Mouse (Mus musculus): ENCODE measurements around the gene Cbx7. TPM values are rescaled to one million over a fixed set of nuclear protein-coding genes. Genes with fewer than 3 reads are reported as not detected.
"Not testable (repeated sequence)": the region's sequence is repeated elsewhere in the genome, so short reads cannot be mapped to it uniquely, and the experiment has no call there.

Cbx7 gene
- polyA plus RNA-seq, 1 experiment from 2014 or later: 0.63 TPM

- H3K4me3 ChIP-seq; H3K9ac ChIP-seq; H3K4me2 ChIP-seq; H3K27me3 ChIP-seq; H3K4me1 ChIP-seq (replicated peaks); ATAC-seq (replicated peaks; ENCODE audit: insufficient number of reproducible peaks, insufficient read depth, low FRiP score, low read depth); H3K9me3 ChIP-seq (replicated peaks); H3K36me3 ChIP-seq; H3K27ac ChIP-seq: not testable (repeated sequence)
- 91% methylated on average over 8 of the region's 8 CpGs for WGBS
These were observed 67.8 kb downstream of the Cbx7 start for GRCm38 (mm10) chr15:79903081-79903480.

DNA sequence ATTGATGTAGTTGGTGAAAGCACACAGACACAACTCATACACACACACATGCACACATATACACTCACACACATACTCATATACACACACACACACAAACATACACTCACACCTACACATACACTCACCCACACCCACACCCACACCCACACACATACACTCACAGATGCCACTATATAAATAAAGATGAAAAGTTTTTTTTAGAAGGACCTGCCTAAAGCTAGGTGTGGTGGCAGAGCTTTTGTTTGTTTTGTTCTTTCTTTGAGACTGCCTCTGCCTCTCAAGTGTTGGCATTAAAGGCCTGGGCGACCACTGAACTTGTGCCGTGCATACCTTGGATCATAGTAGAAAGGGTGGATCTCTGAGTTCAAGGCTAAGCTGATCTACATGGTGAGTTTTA is 69.5 kb downstream of the Cbx7 start:
- H3K27me3 ChIP-seq: no peaks in the 10 kb centered on the region; the same call in 1 of the 2 replicates
- no peaks in the 10 kb centered on the region for H3K4me1 ChIP-seq (replicated peaks)
- no peak overlapping the region for H3K9ac ChIP-seq
- no peak overlapping the region for H3K4me2 ChIP-seq
- no peaks in the 10 kb centered on the region for H3K9me3 ChIP-seq (replicated peaks)
- peaks cover 4% of the 10 kb centered on the region; the same call in 1 of the 2 replicates for H3K36me3 ChIP-seq
- no peak overlapping the region for H3K4me3 ChIP-seq
- 89% methylated on average over 2 of the region's 2 CpGs for WGBS
- H3K27ac ChIP-seq: no peak overlapping the region
- ATAC-seq (replicated peaks; ENCODE audit: insufficient number of reproducible peaks, insufficient read depth, low FRiP score, low read depth): no peak

DNA sequence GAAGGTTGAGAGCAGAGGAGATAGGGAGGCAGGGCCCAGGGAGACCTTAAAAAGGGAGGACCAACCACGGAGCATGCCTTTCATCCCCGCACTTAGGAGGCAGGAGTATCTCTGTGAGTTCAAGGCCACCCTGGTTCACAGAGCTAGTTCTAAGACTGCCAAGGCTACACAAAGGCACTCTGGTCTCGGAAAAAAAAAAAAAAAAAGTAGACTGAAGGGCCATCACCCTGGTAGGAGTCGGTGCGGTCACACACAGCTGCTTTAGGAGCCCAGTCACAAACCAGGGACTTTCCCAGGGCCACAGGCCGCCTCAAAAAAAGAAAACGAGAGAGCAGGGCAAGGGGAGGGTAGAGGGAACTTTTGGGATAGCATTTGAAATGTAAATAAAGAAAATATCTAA is 70.2 kb downstream of the Cbx7 start:
- WGBS: 65% methylated on average over 7 of the region's 7 CpGs
- Histone ChIP-seq H3K36me3 (peaks cover 4% of the 10 kb centered on the region; the same call in 1 of the 2 replicates), H3K27me3 (no peaks in the 10 kb centered on the region; the same call in 1 of the 2 replicates), H3K4me3 (no peak overlapping the region), H3K4me2 (no peak overlapping the region), H3K9ac (no peak overlapping the region), H3K9me3 (replicated peaks) (no peaks in the 10 kb centered on the region), H3K4me1 (replicated peaks) (no peaks in the 10 kb centered on the region), H3K27ac (no peak overlapping the region; the same call in 1 of the 2 replicates)
- no peak for ATAC-seq (replicated peaks; ENCODE audit: insufficient number of reproducible peaks, insufficient read depth, low FRiP score, low read depth)

DNA sequence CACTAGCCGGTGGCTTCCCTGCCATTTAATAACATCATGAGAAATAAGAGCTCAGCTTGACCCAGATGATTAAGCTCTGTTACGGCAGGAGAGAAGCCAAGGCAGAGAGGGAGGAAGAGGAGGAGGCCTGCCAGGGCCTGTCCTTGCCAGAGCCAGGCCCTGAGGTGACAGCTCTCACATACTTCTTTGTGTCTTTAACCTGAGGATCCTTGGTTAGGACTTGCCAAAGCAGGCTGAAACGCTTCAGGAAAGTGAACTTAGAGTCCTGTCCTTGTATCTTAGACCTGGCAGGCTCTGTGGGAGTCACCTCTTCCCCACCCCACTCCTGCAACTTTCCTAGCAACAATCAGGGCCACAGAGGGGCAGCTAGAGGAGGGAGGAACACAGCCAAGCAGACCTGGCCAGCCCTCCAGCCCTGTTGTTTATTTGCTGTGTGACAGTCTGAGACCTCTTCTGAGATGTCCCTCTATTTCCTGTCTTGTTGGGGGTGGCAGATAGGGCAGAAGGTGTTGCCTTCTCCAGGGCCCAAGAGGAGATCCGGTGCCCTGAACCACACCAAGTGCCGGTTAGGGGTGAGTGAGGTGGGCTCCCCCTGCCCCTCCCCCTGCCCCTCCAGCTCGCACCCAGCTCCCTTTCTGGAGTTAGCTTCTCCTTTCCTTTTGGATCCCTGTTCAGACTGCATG is 71.0 kb downstream of the Cbx7 start:
- Histone ChIP-seq H3K9ac (no peak overlapping the region), H3K36me3 (peaks cover 4% of the 10 kb centered on the region; the same call in 1 of the 2 replicates), H3K4me1 (replicated peaks) (no peaks in the 10 kb centered on the region; the same call in 1 of the 2 replicates), H3K9me3 (replicated peaks) (no peaks in the 10 kb centered on the region), H3K27me3 (no peaks in the 10 kb centered on the region), H3K4me2 (no peak overlapping the region), H3K4me3 (no peak overlapping the region), H3K27ac (no peak overlapping the region; the same call in 1 of the 2 replicates)
- no peak for ATAC-seq (replicated peaks; ENCODE audit: insufficient number of reproducible peaks, insufficient read depth, low FRiP score, low read depth)
- 76% methylated on average over 6 of the region's 6 CpGs for WGBS

- H3K27me3 ChIP-seq: no peaks in the 10 kb centered on the region
- H3K36me3 ChIP-seq: peaks cover 4% of the 10 kb centered on the region; the same call in 1 of the 2 replicates
- no peaks in the 10 kb centered on the region for H3K9me3 ChIP-seq (replicated peaks)
- H3K4me1 ChIP-seq (replicated peaks): no peaks in the 10 kb centered on the region; the same call in 1 of the 2 replicates
- no peak overlapping the region for H3K4me2 ChIP-seq
- 79% methylated on average over 5 of the region's 5 CpGs for WGBS
- no peak overlapping the region for H3K27ac ChIP-seq
- no peak for ATAC-seq (replicated peaks; ENCODE audit: insufficient number of reproducible peaks, insufficient read depth, low FRiP score, low read depth)
- no peak overlapping the region for H3K9ac ChIP-seq
- H3K4me3 ChIP-seq: no peak overlapping the region
These were observed 71.9 kb downstream of the Cbx7 start for GRCm38 (mm10) chr15:79898988-79899387.

DNA sequence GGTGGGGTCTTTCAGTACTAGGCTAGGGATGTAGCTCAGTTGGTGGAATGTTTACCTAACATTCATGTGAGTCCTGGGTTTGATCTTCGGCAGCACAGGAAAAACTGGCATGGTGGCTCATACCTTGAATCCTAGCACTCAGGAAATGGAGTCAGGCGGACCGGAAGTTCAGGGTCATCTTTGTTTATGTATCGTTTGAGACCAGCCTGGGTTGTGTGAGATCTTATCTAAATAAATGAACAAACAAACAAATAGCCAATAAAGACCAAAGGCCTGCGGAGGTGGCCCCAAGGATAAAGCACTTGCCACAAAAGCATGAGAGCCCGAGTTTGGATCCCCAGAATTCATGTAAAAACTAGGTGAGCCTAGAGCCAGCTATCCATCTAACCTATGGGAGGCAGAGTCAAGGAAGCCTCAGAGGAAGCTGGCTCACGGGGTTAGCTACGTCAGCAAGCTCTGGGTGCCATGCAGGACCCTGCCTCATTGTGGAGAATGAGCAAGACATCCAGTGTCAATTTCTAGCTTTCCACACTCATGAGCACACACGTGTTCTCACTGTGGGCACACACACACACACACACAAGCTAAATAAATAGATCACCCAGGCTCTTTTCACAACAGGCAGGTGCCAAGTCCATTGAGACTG is 74.7 kb downstream of the Cbx7 start:
- ATAC-seq (replicated peaks; ENCODE audit: insufficient number of reproducible peaks, insufficient read depth, low FRiP score, low read depth): no peak
- 69% methylated on average over 9 of the region's 9 CpGs for WGBS

DNA sequence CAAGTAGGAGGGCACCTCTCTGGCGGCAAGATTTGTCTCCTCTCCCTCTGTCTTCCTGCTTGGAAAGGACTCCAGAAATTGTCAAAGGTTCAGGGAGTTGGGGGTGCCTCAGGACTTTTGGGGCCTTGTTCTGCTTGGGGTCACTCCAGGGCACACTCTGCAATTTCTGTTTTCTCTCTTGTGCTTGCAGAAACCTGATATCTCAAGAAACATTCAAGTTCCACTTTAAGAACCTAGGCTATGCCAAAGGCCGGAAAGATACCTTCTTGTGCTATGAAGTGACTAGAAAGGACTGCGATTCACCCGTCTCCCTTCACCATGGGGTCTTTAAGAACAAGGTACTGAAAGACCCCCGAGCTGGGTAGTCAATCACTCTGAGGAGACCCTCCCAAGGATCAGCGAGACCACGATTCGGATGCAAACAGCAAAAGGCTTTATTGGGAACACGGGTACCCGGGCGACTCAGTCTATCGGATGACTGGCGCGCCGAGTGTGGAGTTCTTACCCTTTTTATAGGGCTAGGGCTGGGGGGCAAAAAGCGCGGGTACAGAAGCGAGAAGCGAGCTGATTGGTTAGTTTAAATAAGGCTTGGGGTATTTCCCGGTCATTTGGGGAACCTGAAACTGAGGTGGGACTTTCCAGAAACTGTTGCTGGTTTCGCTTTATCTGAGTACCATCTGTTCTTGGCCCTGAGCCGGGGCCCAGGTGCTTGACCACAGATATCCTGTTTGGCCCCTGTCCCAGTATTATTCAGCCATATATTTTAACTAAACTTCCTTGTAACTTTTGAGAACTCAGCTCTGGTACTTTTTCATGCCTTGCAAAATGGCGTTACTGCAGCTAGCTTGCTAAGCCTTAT is 75.5 kb downstream of the Cbx7 start:
- H3K27me3 ChIP-seq; ATAC-seq (replicated peaks; ENCODE audit: insufficient number of reproducible peaks, insufficient read depth, low FRiP score, low read depth); H3K36me3 ChIP-seq; H3K9me3 ChIP-seq (replicated peaks); H3K4me3 ChIP-seq; H3K9ac ChIP-seq: not testable (repeated sequence)
- Histone ChIP-seq H3K4me2 (peak overlapping the region; percentile 18; the same call in 1 of the 2 replicates), H3K27ac (peak overlapping the region; percentile 58; the same call in 1 of the 2 replicates), H3K4me1 (replicated peaks) (peaks cover 16% of the 10 kb centered on the region)
- 78% methylated on average over 11 of the region's 23 CpGs for WGBS

More for the DNA sequence above, 74.7 kb downstream of the Cbx7 start:
- no peak overlapping the region for H3K4me3 ChIP-seq
- H3K4me2 ChIP-seq: no peak overlapping the region
- H3K27me3 ChIP-seq: no peaks in the 10 kb centered on the region
- H3K9me3 ChIP-seq (replicated peaks): no peaks in the 10 kb centered on the region
- no peak overlapping the region for H3K9ac ChIP-seq
- H3K36me3 ChIP-seq: peaks cover 4% of the 10 kb centered on the region; the same call in 1 of the 2 replicates
- peaks cover 15% of the 10 kb centered on the region for H3K4me1 ChIP-seq (replicated peaks)
- H3K27ac ChIP-seq: 0 out of 2 replicates have a peak overlapping the region, but pooled peaks have one; percentile 40

DNA sequence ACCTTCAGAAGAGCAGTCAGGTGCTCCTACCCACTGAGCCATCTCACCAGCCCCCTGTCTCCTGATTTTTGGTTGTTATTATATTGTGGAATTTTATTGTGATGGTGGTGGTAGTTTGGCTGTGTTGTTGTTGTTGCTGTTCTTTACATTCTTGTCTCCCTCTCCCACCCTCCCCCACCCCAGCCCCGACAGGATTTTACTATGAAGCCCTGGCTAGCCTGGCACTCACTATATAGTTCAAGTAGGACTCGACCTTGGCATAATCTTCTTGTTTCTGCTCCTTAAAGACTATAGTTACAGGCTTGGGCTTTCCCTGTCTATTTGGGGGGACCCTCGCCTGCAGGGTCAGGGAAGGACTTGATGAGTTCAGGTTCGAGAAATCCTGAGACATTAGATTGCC is 76.6 kb downstream of the Cbx7 start:
- Histone ChIP-seq H3K4me2 (peak overlapping the region; percentile 3; the same call in 1 of the 2 replicates), H3K4me1 (replicated peaks) (peaks cover 16% of the 10 kb centered on the region), H3K27ac (peak overlapping the region; percentile 58; the same call in 1 of the 2 replicates), H3K36me3 (peaks cover 4% of the 10 kb centered on the region; the same call in 1 of the 2 replicates), H3K9ac (no peak overlapping the region), H3K4me3 (no peak overlapping the region), H3K27me3 (no peaks in the 10 kb centered on the region), H3K9me3 (replicated peaks) (no peaks in the 10 kb centered on the region)
- 73% methylated on average over 4 of the region's 4 CpGs for WGBS
- no peak for ATAC-seq (replicated peaks; ENCODE audit: insufficient number of reproducible peaks, insufficient read depth, low FRiP score, low read depth)

DNA sequence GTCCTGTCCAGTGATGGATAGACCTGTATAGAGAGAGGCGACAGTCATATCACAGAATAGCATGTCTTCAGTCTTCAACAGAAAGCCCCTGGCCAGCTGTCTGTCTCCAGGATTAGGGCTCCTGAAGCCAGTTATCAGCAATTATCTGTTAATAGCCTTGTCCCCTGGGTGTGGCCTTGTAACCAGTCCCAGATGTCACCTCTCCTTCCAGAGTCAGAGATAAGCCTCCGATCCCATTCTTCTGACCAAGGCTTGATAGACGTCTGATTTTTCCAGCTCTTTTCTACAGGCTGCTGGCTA is 77.1 kb downstream of the Cbx7 start:
- Histone ChIP-seq H3K9me3 (replicated peaks) (no peaks in the 10 kb centered on the region), H3K27ac (no peak overlapping the region), H3K9ac (no peak overlapping the region), H3K27me3 (no peaks in the 10 kb centered on the region), H3K4me1 (replicated peaks) (peaks cover 16% of the 10 kb centered on the region), H3K36me3 (peaks cover 4% of the 10 kb centered on the region; the same call in 1 of the 2 replicates), H3K4me3 (peak overlapping the region; percentile 63; the same call in 1 of the 2 replicates), H3K4me2 (peak overlapping the region; percentile 89)
- ATAC-seq (replicated peaks; ENCODE audit: insufficient number of reproducible peaks, insufficient read depth, low FRiP score, low read depth): no peak
- WGBS: 37% methylated on average over 3 of the region's 3 CpGs

DNA sequence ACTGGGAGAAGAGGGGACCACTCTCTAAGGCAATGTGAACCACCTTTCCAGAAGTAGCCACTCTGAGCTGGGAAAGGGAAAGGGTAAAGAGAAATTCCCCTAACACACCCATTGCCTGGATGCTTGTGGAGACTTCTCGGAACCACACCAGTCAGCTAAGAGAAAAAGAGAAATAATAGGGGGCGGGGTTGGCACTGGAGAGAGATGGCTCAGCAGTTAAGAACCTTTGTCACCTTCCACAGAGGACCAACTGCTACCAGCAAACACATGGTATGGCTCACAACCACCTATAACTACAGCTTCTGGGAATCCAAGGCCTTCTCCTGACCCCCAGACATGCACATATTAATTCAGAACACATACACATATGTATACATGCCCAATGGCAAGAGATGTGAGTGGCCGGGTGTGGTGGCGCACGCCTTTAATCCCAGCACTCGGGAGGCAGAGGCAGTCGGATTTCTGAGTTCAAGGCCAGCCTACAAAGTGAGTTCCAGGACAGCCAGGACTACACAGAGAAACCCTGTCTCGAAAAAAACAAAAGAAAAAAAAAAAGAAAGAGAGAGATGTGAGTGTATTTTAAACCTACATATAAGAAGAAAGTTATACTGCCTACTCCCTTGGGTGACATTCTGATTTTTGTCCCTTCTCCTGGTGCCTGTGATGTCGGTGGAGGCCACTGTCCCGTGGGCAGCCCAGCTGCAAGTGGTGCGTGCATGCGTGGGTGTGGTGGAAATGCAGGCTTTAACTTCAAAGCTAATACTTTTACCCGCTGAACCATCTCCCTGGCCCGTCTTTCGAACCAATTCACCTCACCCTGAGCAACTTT is 77.7 kb downstream of the Cbx7 start:
- H3K9ac ChIP-seq: peak overlapping the region; percentile 73
- peak overlapping the region; percentile 89 for H3K4me2 ChIP-seq
- peaks cover 16% of the 10 kb centered on the region for H3K4me1 ChIP-seq (replicated peaks)
- H3K27ac ChIP-seq: peak overlapping the region; percentile 20; the same call in 1 of the 2 replicates
- H3K4me3 ChIP-seq: peak overlapping the region; percentile 63
- ATAC-seq (replicated peaks; ENCODE audit: insufficient number of reproducible peaks, insufficient read depth, low FRiP score, low read depth): no peak
- 69% methylated on average over 15 of the region's 15 CpGs for WGBS
- H3K36me3 ChIP-seq: no peaks in the 10 kb centered on the region
- no peaks in the 10 kb centered on the region for H3K27me3 ChIP-seq
- no peaks in the 10 kb centered on the region for H3K9me3 ChIP-seq (replicated peaks)
